Mouse (Mus musculus): ENCODE results near the gene Lyrm4. TPM values are rescaled to one million over a fixed set of nuclear protein-coding genes. Genes with fewer than 3 reads are reported as not detected.

Gene Lyrm4
- polyA plus RNA-seq, 1 experiment from 2014 or later, result 19.5 TPM

- Histone ChIP-seq H3K36me3 (replicated peaks) (no peaks in the 10 kb centered on the region), H3K27me3 (no peaks in the 10 kb centered on the region), H3K9ac (no peak overlapping the region), H3K4me2 (no peak overlapping the region), H3K4me3 (replicated peaks) (no peak overlapping the region), H3K9me3 (replicated peaks) (no peaks in the 10 kb centered on the region), H3K4me1 (replicated peaks) (no peaks in the 10 kb centered on the region), H3K27ac (replicated peaks) (peak overlapping the region; percentile 51; the same call in 1 of the 2 replicates)
- peak; percentile 84 for ATAC-seq (ENCODE audit: insufficient read depth)
- 57% methylated on average over 12 of the region's 12 CpGs for WGBS (ENCODE audit: insufficient replicate concordance)
These were observed 157.8 kb downstream of the Lyrm4 start for GRCm38 (mm10) chr13:35959391-35960067.

DNA sequence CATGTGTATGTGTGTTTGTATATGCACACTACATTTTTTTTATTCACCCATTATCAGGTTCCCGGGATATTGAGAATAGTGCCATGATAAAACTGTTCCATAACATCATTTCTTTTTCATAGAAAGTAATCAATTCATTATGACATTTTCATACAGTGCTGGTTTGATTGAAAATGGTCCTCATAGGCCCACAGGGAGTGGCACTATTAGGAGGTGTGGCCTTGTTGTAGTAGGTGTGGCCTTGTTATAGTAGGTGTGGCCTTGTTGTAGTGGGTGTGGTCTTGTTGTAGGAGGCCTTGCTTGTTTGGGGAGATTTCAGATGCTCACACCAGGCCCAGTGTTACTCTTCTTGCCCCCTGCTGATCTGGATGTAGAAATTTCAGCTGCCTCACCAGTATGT is 158.8 kb downstream of the Lyrm4 start, which contains the start of gene Ppp1r3g:
TSS of gene Ppp1r3g (plus strand) at position 301 of the 400 bp plus-strand sequence.
- Histone ChIP-seq H3K36me3 (replicated peaks) (no peaks in the 10 kb centered on the region), H3K9ac (no peak within 1 kb of the TSS), H3K4me3 (replicated peaks) (no peak within 1 kb of the TSS), H3K27me3 (no peaks in the 10 kb centered on the region), H3K4me1 (replicated peaks) (no peaks in the 10 kb centered on the region), H3K27ac (replicated peaks) (peak within 1 kb of the TSS; percentile 35; the same call in 1 of the 2 replicates), H3K4me2 (no peak within 1 kb of the TSS), H3K9me3 (replicated peaks) (no peaks in the 10 kb centered on the region)
- WGBS (ENCODE audit: insufficient replicate concordance), result 83% methylated on average over 1 of the region's 1 CpGs
- no peak for ATAC-seq (ENCODE audit: insufficient read depth)

- Histone ChIP-seq H3K9ac (no peak overlapping the region), H3K9me3 (replicated peaks) (no peaks in the 10 kb centered on the region), H3K4me2 (no peak overlapping the region), H3K36me3 (replicated peaks) (no peaks in the 10 kb centered on the region), H3K4me3 (replicated peaks) (no peak overlapping the region), H3K27ac (replicated peaks) (no peak overlapping the region), H3K4me1 (replicated peaks) (no peaks in the 10 kb centered on the region), H3K27me3 (no peaks in the 10 kb centered on the region)
- 45% methylated on average over 17 of the region's 17 CpGs for WGBS (ENCODE audit: insufficient replicate concordance)
- ATAC-seq (ENCODE audit: insufficient read depth), result no peak
These were observed 167.4 kb downstream of the Lyrm4 start for GRCm38 (mm10) chr13:35949814-35950455.

DNA sequence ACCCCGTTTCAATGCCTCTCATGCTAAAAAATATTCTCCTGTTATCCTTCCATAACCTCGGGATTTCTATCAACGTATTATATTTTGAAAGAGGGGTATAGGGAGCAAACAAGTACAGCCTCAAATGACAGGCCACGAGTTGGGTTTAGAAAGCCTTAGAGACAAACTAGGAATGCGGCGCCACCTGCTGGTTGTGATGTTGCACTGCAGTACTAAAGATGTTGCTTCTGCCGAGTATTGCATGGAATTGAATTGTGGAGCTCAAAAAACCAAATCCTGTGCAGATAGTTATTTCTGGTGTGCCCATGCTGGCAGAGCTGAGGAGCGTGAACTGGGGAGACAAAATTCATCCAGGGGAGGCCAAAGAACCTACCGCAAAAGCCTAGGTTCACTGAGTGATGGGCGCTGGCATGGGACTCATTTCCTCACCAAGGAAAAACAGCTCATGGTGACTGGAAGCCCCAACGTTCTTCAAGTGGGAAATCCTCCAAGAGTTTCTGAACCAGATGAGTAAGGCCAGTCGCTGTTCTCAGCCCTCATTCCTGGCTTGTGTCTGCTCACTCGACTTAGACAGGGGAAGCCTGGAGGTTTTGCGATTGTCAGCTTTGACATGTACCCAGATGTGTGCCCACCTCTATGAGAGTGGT is 169.8 kb downstream of the Lyrm4 start:
- Histone ChIP-seq H3K4me1 (replicated peaks) (no peaks in the 10 kb centered on the region), H3K4me3 (replicated peaks) (no peak overlapping the region), H3K4me2 (no peak overlapping the region), H3K9ac (no peak overlapping the region), H3K27ac (replicated peaks) (no peak overlapping the region), H3K9me3 (replicated peaks) (no peaks in the 10 kb centered on the region), H3K27me3 (no peaks in the 10 kb centered on the region), H3K36me3 (replicated peaks) (no peaks in the 10 kb centered on the region)
- no peak for ATAC-seq (ENCODE audit: insufficient read depth)
- WGBS (ENCODE audit: insufficient replicate concordance), result 18% methylated on average over 14 of the region's 14 CpGs

- no peak overlapping the region for H3K4me3 ChIP-seq (replicated peaks)
- ATAC-seq (ENCODE audit: insufficient read depth), result no peak
- H3K36me3 ChIP-seq (replicated peaks), result no peaks in the 10 kb centered on the region
- H3K4me1 ChIP-seq (replicated peaks), result no peaks in the 10 kb centered on the region
- no peaks in the 10 kb centered on the region for H3K9me3 ChIP-seq (replicated peaks)
- no peak overlapping the region for H3K9ac ChIP-seq
- H3K4me2 ChIP-seq, result no peak overlapping the region
- WGBS (ENCODE audit: insufficient replicate concordance), result 60% methylated on average over 20 of the region's 20 CpGs
- no peaks in the 10 kb centered on the region for H3K27me3 ChIP-seq
- H3K27ac ChIP-seq (replicated peaks), result no peak overlapping the region
These were observed 170.5 kb downstream of the Lyrm4 start for GRCm38 (mm10) chr13:35946659-35947353.

- Histone ChIP-seq H3K27me3 (no peaks in the 10 kb centered on the region), H3K9ac (no peak overlapping the region), H3K9me3 (replicated peaks) (no peaks in the 10 kb centered on the region), H3K4me2 (no peak overlapping the region), H3K4me1 (replicated peaks) (no peaks in the 10 kb centered on the region), H3K27ac (replicated peaks) (no peak overlapping the region), H3K36me3 (replicated peaks) (no peaks in the 10 kb centered on the region), H3K4me3 (replicated peaks) (no peak overlapping the region)
- WGBS (ENCODE audit: insufficient replicate concordance), result 31% methylated on average over 5 of the region's 5 CpGs
- no peak for ATAC-seq (ENCODE audit: insufficient read depth)
These were observed 176.4 kb downstream of the Lyrm4 start for GRCm38 (mm10) chr13:35940934-35941333.

- Histone ChIP-seq H3K27ac (replicated peaks) (no peak overlapping the region), H3K4me3 (replicated peaks) (no peak overlapping the region), H3K9me3 (replicated peaks) (no peaks in the 10 kb centered on the region), H3K9ac (no peak overlapping the region), H3K4me1 (replicated peaks) (no peaks in the 10 kb centered on the region), H3K4me2 (no peak overlapping the region), H3K36me3 (replicated peaks) (no peaks in the 10 kb centered on the region), H3K27me3 (no peaks in the 10 kb centered on the region)
- WGBS (ENCODE audit: insufficient replicate concordance), result 54% methylated on average over 18 of the region's 18 CpGs
- no peak for ATAC-seq (ENCODE audit: insufficient read depth)
These were observed 177.3 kb downstream of the Lyrm4 start for GRCm38 (mm10) chr13:35939871-35940665.

GRCm38 (mm10) chr13:35937991-35938390 is 179.3 kb downstream of the Lyrm4 start:
- Histone ChIP-seq H3K9ac (no peak overlapping the region), H3K27ac (replicated peaks) (no peak overlapping the region), H3K36me3 (replicated peaks) (no peaks in the 10 kb centered on the region), H3K4me1 (replicated peaks) (no peaks in the 10 kb centered on the region), H3K9me3 (replicated peaks) (no peaks in the 10 kb centered on the region), H3K27me3 (no peaks in the 10 kb centered on the region), H3K4me2 (no peak overlapping the region), H3K4me3 (replicated peaks) (no peak overlapping the region)
- WGBS (ENCODE audit: insufficient replicate concordance), result 46% methylated on average over 2 of the region's 2 CpGs
- ATAC-seq (ENCODE audit: insufficient read depth), result no peak
